Mouse (Mus musculus): Measurements from ENCODE around the gene Best3. TPM values are rescaled to one million over a fixed set of nuclear protein-coding genes. Genes with fewer than 3 reads are reported as not detected.

Best3 gene
- polyA plus RNA-seq (2016; fragmentation: Nextera tagmentation; extraction: Ambion mirVana): 0.13 and 0.50 TPM in 2 replicates

- Histone ChIP-seq H3K27me3 (replicated peaks) (peaks cover 4% of the 10 kb centered on the region; the same call in 1 of the 2 replicates), H3K4me1 (replicated peaks) (peaks cover 8% of the 10 kb centered on the region), H3K27ac (ENCODE audit: poor library complexity, severe bottlenecking) (no peak within 1 kb of the TSS), H3K4me3 (no peak within 1 kb of the TSS), H3K9me3 (replicated peaks) (no peaks in the 10 kb centered on the region), H3K9ac (no peak within 1 kb of the TSS), H3K36me3 (no peaks in the 10 kb centered on the region), H3K4me2 (peak within 1 kb of the TSS; percentile 24)
- WGBS: 52% methylated on average over 21 of the region's 21 CpGs
- ATAC-seq (ENCODE audit: insufficient number of reproducible peaks, low FRiP score): no peak
Observed at GRCm38 (mm10) chr10:116986264-116987082, at the start of gene Best3. Gene Best3, plus strand, starts transcription at chr10:116986314.

DNA sequence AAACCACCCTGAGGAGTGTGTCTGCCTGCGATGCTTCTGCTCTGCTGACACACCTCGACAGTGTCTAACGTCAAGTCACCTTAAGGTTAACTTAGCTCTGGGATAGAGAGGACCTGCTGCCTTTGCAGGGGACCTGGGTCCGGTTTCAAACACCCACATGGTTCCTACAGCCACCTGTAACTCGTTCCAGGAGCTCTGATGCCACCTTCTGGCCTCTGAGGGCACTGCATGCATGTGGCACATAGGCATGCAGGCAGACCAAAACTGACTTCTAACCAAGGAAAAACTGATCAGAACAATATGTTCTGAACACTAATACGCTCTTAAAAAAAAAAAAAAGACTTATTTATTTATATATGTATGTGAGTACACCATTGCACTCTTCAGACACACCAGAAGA is 43.1 kb upstream of the Best3 start:
- Histone ChIP-seq H3K9me3 (replicated peaks) (peaks cover 6% of the 10 kb centered on the region; the same call in 1 of the 2 replicates), H3K27ac (ENCODE audit: poor library complexity, severe bottlenecking) (no peak overlapping the region), H3K4me3 (no peak overlapping the region), H3K27me3 (replicated peaks) (no peaks in the 10 kb centered on the region), H3K9ac (no peak overlapping the region), H3K4me2 (no peak overlapping the region), H3K36me3 (peaks cover 23% of the 10 kb centered on the region), H3K4me1 (replicated peaks) (peaks cover 24% of the 10 kb centered on the region)
- ATAC-seq (ENCODE audit: insufficient number of reproducible peaks, low FRiP score): no peak
- 89% methylated on average over 6 of the region's 6 CpGs for WGBS

- no peak for ATAC-seq (ENCODE audit: insufficient number of reproducible peaks, low FRiP score)
- Histone ChIP-seq H3K27me3 (replicated peaks) (no peaks in the 10 kb centered on the region), H3K27ac (ENCODE audit: poor library complexity, severe bottlenecking) (no peak overlapping the region), H3K4me1 (replicated peaks) (peaks cover 28% of the 10 kb centered on the region), H3K4me2 (no peak overlapping the region), H3K9ac (no peak overlapping the region), H3K4me3 (no peak overlapping the region), H3K36me3 (peaks cover 12% of the 10 kb centered on the region), H3K9me3 (replicated peaks) (peaks cover 6% of the 10 kb centered on the region; the same call in 1 of the 2 replicates)
- WGBS: 85% methylated on average over 3 of the region's 3 CpGs
Observed at GRCm38 (mm10) chr10:116944144-116944543, 42.0 kb upstream of the Best3 start.

DNA sequence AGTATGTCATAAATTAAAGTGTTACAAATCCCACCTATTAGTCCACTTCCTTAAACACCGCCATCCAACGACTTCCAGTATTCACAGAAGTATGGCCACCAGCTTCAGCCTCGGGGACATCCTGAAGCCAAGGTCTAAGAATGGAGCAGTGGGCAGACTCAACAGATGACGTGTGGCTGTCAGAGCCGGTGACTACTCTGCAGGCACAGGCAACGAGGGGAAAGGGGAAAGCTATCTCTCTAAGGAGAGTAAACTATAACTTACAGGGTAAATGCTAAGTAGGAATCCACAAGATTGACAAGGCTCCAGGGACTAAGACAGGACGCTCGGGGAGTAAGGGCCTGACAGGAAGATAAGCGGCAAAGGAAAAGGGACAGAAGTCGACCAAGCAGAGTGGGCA is 41.2 kb upstream of the Best3 start:
- peak overlapping the region; percentile 56 for H3K4me2 ChIP-seq
- 0 out of 2 replicates have a peak overlapping the region, but pooled peaks have one; percentile 16 for H3K4me3 ChIP-seq
- peak overlapping the region; percentile 93 for H3K27ac ChIP-seq (ENCODE audit: poor library complexity, severe bottlenecking)
- H3K9me3 ChIP-seq (replicated peaks): peaks cover 6% of the 10 kb centered on the region; the same call in 1 of the 2 replicates
- WGBS: 34% methylated on average over 10 of the region's 10 CpGs
- H3K4me1 ChIP-seq (replicated peaks): peaks cover 28% of the 10 kb centered on the region
- peak overlapping the region; percentile 57; the same call in 1 of the 2 replicates for H3K9ac ChIP-seq
- ATAC-seq (ENCODE audit: insufficient number of reproducible peaks, low FRiP score): no peak
- no peaks in the 10 kb centered on the region for H3K27me3 ChIP-seq (replicated peaks)
- H3K36me3 ChIP-seq: peaks cover 10% of the 10 kb centered on the region

DNA sequence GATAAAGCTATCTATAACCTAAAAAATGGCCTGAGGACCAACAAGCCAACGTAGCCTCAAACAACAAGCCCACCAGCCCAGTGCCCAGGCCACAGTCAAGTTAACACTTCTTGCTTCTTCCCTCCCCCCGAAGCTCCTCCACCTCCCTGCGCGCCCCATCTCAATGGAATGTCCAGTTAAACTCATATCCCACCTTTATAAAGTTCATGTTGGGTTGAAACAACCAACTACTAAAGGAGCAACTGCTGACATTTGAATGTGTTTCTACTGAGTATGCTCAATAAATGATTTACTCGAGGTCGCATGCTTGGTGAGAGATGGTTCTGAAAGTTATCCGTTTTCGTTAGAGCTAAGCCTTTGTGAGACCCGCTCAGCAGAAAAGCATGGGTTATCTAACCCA is 37.7 kb upstream of the Best3 start:
- 76% methylated on average over 9 of the region's 9 CpGs for WGBS
- Histone ChIP-seq H3K4me1 (replicated peaks) (peaks cover 28% of the 10 kb centered on the region), H3K27ac (ENCODE audit: poor library complexity, severe bottlenecking) (no peak overlapping the region), H3K9me3 (replicated peaks) (no peaks in the 10 kb centered on the region), H3K27me3 (replicated peaks) (no peaks in the 10 kb centered on the region), H3K9ac (no peak overlapping the region), H3K4me3 (peak overlapping the region; percentile 85), H3K36me3 (no peaks in the 10 kb centered on the region), H3K4me2 (peak overlapping the region; percentile 73)
- ATAC-seq (ENCODE audit: insufficient number of reproducible peaks, low FRiP score): no peak

DNA sequence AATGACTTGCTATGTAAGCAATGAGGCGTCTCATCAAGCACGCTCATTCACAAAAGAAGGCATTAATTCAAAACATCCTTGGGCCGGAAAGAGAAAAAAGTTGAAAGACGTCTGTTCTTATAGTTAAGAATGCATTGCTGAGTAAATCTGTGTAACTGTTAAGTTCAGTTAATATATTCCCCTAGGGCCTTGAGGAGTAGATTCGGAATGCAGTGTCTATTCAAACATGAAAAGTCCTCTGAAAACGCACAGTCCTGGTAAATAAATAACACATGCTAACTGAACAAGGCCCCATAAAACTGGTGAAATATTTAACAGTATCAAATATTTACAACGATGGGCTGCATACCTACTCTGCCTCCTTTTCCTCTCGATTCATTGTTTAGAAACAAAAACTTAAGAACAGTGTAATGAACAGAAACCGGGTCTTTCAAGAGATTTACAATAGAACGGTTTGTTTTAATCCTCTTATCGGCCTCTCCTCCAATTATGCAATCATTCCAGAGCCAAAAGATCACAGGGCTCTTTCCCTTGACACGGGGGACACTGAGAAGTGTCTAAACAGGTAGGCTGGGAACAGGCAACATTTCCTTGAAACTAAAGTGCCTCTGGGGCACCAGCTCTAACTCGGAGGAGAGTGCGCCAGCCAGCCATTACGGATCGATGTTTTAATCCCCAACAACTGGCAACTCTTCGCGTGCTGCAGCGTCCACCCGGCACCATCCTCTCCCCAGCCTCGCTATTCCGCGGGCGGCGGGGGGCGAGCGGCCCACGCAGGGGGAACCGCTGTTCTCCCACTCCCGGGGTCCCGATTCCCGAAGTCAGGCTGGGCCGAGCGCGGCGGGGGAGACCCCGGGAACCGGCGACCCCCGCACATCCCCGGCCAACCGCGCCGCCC is 36.8 kb upstream of the Best3 start:
- peak overlapping the region; percentile 94 for H3K9ac ChIP-seq
- H3K4me1 ChIP-seq (replicated peaks): peaks cover 28% of the 10 kb centered on the region
- peak overlapping the region; percentile 85 for H3K4me3 ChIP-seq
- H3K36me3 ChIP-seq: no peaks in the 10 kb centered on the region
- no peaks in the 10 kb centered on the region for H3K27me3 ChIP-seq (replicated peaks)
- H3K4me2 ChIP-seq: peak overlapping the region; percentile 73
- no peaks in the 10 kb centered on the region for H3K9me3 ChIP-seq (replicated peaks)
- WGBS: 4% methylated on average over 41 of the region's 44 CpGs
- 0 out of 2 replicates have a peak, but pooled peaks have one; percentile 1 for ATAC-seq (ENCODE audit: insufficient number of reproducible peaks, low FRiP score)
- H3K27ac ChIP-seq (ENCODE audit: poor library complexity, severe bottlenecking): peak overlapping the region; percentile 87

GRCm38 (mm10) chr10:116950009-116950769 is 35.9 kb upstream of the Best3 start, which contains the start of gene Rab3ip:
Gene Rab3ip, minus strand, starts transcription at chr10:116950769.
- H3K27ac ChIP-seq (ENCODE audit: poor library complexity, severe bottlenecking): peak within 1 kb of the TSS; percentile 87
- H3K36me3 ChIP-seq: no peaks in the 10 kb centered on the region
- 6% methylated on average over 81 of the region's 103 CpGs for WGBS
- H3K4me2 ChIP-seq: peak within 1 kb of the TSS; percentile 73
- peak within 1 kb of the TSS; percentile 85 for H3K4me3 ChIP-seq
- H3K27me3 ChIP-seq (replicated peaks): no peaks in the 10 kb centered on the region
- H3K4me1 ChIP-seq (replicated peaks): peaks cover 24% of the 10 kb centered on the region
- peak within 1 kb of the TSS; percentile 94 for H3K9ac ChIP-seq
- 0 out of 2 replicates have a peak, but pooled peaks cover under 1% of the 10 kb centered on the region for H3K9me3 ChIP-seq (replicated peaks)
- ATAC-seq (ENCODE audit: insufficient number of reproducible peaks, low FRiP score): peak; percentile 93

- Histone ChIP-seq H3K4me3 (peak overlapping the region; percentile 85), H3K27ac (ENCODE audit: poor library complexity, severe bottlenecking) (no peak overlapping the region), H3K9me3 (replicated peaks) (0 out of 2 replicates have a peak, but pooled peaks cover 4% of the 10 kb centered on the region), H3K36me3 (no peaks in the 10 kb centered on the region), H3K9ac (peak overlapping the region; percentile 55; the same call in 1 of the 2 replicates), H3K27me3 (replicated peaks) (no peaks in the 10 kb centered on the region), H3K4me2 (peak overlapping the region; percentile 73), H3K4me1 (replicated peaks) (peaks cover 17% of the 10 kb centered on the region)
- ATAC-seq (ENCODE audit: insufficient number of reproducible peaks, low FRiP score): no peak
- whole genome bisulfite sequencing: 26% methylated on average over 5 of the region's 5 CpGs
Observed at GRCm38 (mm10) chr10:116950886-116951285, 35.2 kb upstream of the Best3 start.

GRCm38 (mm10) chr10:116955191-116955590 is 30.9 kb upstream of the Best3 start:
- Histone ChIP-seq H3K4me1 (replicated peaks) (no peaks in the 10 kb centered on the region), H3K27me3 (replicated peaks) (no peaks in the 10 kb centered on the region), H3K9me3 (replicated peaks) (0 out of 2 replicates have a peak, but pooled peaks cover 4% of the 10 kb centered on the region), H3K4me2 (no peak overlapping the region), H3K4me3 (no peak overlapping the region), H3K9ac (no peak overlapping the region), H3K27ac (ENCODE audit: poor library complexity, severe bottlenecking) (no peak overlapping the region), H3K36me3 (0 out of 2 replicates have a peak, but pooled peaks cover 2% of the 10 kb centered on the region)
- WGBS: 84% methylated on average over 6 of the region's 6 CpGs
- ATAC-seq (ENCODE audit: insufficient number of reproducible peaks, low FRiP score): no peak

DNA sequence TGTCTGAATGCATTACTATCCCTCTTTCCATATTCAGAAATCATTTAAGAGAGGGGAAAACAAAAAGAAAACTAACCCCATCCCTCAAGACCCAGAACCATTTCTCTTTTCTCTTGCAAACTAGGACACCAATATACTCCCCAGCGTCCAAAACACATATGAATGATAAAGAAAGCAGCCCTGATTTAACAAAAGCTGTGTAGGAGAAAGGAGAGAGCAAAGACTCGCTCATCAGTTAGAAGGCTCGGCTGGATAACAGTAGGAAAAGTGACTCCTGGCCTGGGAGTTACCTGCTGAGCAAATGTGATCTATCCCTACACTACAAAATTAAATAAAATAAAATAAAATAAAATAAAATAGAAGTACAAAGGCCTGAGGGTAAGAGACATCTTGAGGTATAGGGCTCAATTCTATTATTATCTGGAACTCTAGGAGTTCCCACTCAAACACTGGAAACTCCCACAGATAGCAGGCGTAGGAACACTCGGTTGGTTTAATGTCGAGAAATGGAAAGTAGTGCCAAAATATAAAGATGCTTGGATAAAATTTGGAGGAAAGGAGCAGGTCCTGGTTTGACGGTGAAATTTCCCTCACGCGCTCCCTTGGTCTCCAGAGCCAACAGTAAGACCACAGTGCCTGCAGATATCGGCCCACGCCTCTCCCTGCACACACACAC is 29.5 kb upstream of the Best3 start:
- no peak overlapping the region for H3K27ac ChIP-seq (ENCODE audit: poor library complexity, severe bottlenecking)
- H3K4me2 ChIP-seq: no peak overlapping the region
- H3K27me3 ChIP-seq (replicated peaks): no peaks in the 10 kb centered on the region
- no peak for ATAC-seq (ENCODE audit: insufficient number of reproducible peaks, low FRiP score)
- WGBS: 87% methylated on average over 11 of the region's 11 CpGs
- no peak overlapping the region for H3K4me3 ChIP-seq
- H3K9ac ChIP-seq: no peak overlapping the region
- H3K36me3 ChIP-seq: 0 out of 2 replicates have a peak, but pooled peaks cover 2% of the 10 kb centered on the region
- H3K4me1 ChIP-seq (replicated peaks): no peaks in the 10 kb centered on the region
- H3K9me3 ChIP-seq (replicated peaks): peaks cover 4% of the 10 kb centered on the region; the same call in 1 of the 2 replicates

Measured in heart, embryonic 12.5 days (tissue).